Comparison of ENCODE assay signal across 8 mouse cellular contexts in genomic region chr2:131950598-131951095, GRCm38 (mm10). TPM values are rescaled to one million over a fixed set of nuclear protein-coding genes. Genes with fewer than 3 reads are reported as not detected.
A peak's percentile ranks its signal among the peaks of the same experiment; 100 is the strongest.
DNase-seq lines count a peak whose midpoint lies in the region; ATAC-seq and TF ChIP-seq lines count a peak whose summit lies in the region.

Gene Prnd (plus strand): TSS chr2:131950861.

- no peak within 1 kb of the TSS for H3K27ac ChIP-seq in left cerebral cortex, adult 2 months
- no peak within 1 kb of the TSS for H3K27ac ChIP-seq in embryonic facial prominence, embryonic 15.5 days (replicated peaks)

- no peak within 1 kb of the TSS for H3K9ac ChIP-seq in embryonic facial prominence, embryonic 15.5 days

- ATAC-seq in embryonic facial prominence, embryonic 15.5 days (ENCODE audit: insufficient number of reproducible peaks, low FRiP score, low TSS enrichment, low read depth): peak; percentile 39; the same call in 1 of the 2 replicates

- no peaks in the 10 kb centered on the region for H3K36me3 ChIP-seq in E14TG2a.4 (ENCODE audit: insufficient read depth, low read length)
- no peaks in the 10 kb centered on the region for H3K36me3 ChIP-seq in embryonic facial prominence, embryonic 15.5 days

- H3K4me3 ChIP-seq in left cerebral cortex, adult 2 months: no peak within 1 kb of the TSS
- 0 out of 2 replicates have a peak within 1 kb of the TSS, but pooled peaks have one; percentile 23 for H3K4me3 ChIP-seq in E14TG2a.4 (replicated peaks; ENCODE audit: low read length)
- H3K4me3 ChIP-seq in embryonic facial prominence, embryonic 15.5 days (replicated peaks): no peak within 1 kb of the TSS

- TF ChIP-seq CTCF in left cerebral cortex, adult 2 months (IDR thresholded peaks at IDR 0.05): no peak
- TF ChIP-seq CTCF in E14TG2a.4 (conservative IDR thresholded peaks at IDR 0.05; ENCODE audit: low read length): no peak

- peaks cover 36% of the 10 kb centered on the region for H3K27me3 ChIP-seq in E14TG2a.4 (ENCODE audit: insufficient read depth, low read length)
- H3K27me3 ChIP-seq in embryonic facial prominence, embryonic 15.5 days: peaks cover 29% of the 10 kb centered on the region

- no peaks in the 10 kb centered on the region for H3K9me3 ChIP-seq in E14TG2a.4 (ENCODE audit: low read length)
- no peaks in the 10 kb centered on the region for H3K9me3 ChIP-seq in embryonic facial prominence, embryonic 15.5 days (replicated peaks)

- H3K4me1 ChIP-seq in E14TG2a.4 (replicated peaks; ENCODE audit: low read depth, low read length): peaks cover 59% of the 10 kb centered on the region
- peaks cover 27% of the 10 kb centered on the region for H3K4me1 ChIP-seq in embryonic facial prominence, embryonic 15.5 days

- no peak within 1 kb of the TSS; the same call in 1 of the 2 replicates for H3K4me2 ChIP-seq in embryonic facial prominence, embryonic 15.5 days (replicated peaks)

- intact Hi-C loops in left cerebral cortex, adult 2 months (cut with DNase I): no loop called here

- DNase-seq in left cerebral cortex, adult 2 months (ENCODE audit: extremely low spot score in 1 of 2, low spot score in 2 of 2): peak; percentile 4 to 7
- DNase-seq in left cerebral cortex, adult 9 months (ENCODE audit: low spot score in 2 of 2): no peak
- peak; percentile 54 to 63 for DNase-seq in kidney, postnatal 4 days
- no peak for DNase-seq in adrenal gland, postnatal 14 days
- no peak for DNase-seq in retina, embryonic 14.5 days (ENCODE audit: low spot score)
- DNase-seq in ovary, postnatal 14 days (ENCODE audit: low spot score): no peak

- 7% methylated on average over 11 of the region's 11 CpGs for WGBS in embryonic facial prominence, embryonic 15.5 days

RNA-seq across cellular contexts. Expression of gene Prnd, which starts in this region (rescaled TPM):
- under 1 TPM in 1 of 2 experiments, not detected in 1; 0.14 TPM for total RNA-seq in left cerebral cortex, adult 2 months (2021)
- 48.0 and 50.5 TPM in 2 replicates for polyA plus RNA-seq in embryonic facial prominence, embryonic 15.5 days (2015; fragmentation: Nextera tagmentation; extraction: Ambion mirVana)
- total RNA-seq in adrenal gland, postnatal 14 days (2021): 0.98 and 2.8 TPM in 2 replicates

Comparison
In these comparisons a context has a peak if more than half of its experiments do, and no peak if none do; other contexts are left out.
1. Peak in DNase-seq in left cerebral cortex, adult 2 months; RNA of the gene not detected or under 1 TPM.
2. DNase-seq: peak in kidney, postnatal 4 days (2 of 2); none in left cerebral cortex, adult 9 months (0 of 2), adrenal gland, postnatal 14 days (single experiment), retina, embryonic 14.5 days (single experiment) and ovary, postnatal 14 days (single experiment).